In the genomic region with DNA sequence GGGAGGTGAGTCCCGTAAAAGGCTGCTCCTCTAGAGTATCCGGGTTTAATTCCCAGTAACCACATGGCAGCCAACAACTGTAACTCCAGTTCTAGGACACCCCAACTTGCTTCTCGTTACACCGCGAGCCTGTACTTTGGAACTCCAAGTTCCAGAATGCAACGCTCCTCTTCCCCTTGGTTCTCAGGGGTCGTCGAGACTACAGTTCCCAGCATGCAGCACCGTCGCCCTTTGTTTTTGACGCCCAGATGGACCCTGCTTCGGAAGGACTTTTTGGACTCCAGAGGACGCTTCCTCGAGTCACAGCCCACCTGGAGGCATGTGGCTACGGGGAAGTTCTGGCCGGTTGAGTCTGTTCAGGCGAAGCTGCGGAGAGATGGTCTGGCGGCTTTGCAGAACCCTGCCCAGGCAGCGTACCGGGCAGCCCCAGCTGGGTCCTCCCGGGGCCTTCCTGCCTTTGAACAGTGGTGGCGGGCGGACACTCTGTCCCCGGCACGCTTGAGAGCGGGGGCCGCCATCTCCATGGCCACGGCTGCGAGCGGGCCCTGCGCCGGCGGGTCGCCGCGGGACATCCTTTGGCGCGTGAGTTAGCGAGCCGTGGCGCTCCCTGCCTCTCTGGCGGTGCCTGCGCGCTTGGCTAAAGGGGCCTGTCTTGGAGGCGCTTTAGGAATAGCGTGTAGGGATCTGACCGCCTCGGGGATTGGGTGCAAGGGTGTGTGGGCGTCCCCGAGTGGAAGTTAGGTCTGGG, we compare ENCODE assay signal across 8 mouse cellular contexts. TPM values are rescaled to one million over a fixed set of nuclear protein-coding genes. Genes with fewer than 3 reads are reported as not detected.
A peak's percentile ranks its signal among the peaks of the same experiment; 100 is the strongest.
DNase-seq lines count a peak whose midpoint lies in the region; ATAC-seq and TF ChIP-seq lines count a peak whose summit lies in the region.

Gene Ndc1, plus strand, starts transcription at position 218 of the 748 bp plus-strand sequence.

- WGBS in forebrain, embryonic 16.5 days, result under 1% methylated on average over 51 of the region's 51 CpGs
- under 1% methylated on average over 51 of the region's 51 CpGs for WGBS in lung, embryonic 14.5 days
- under 1% methylated on average over 51 of the region's 51 CpGs for WGBS in olfactory bulb, adult 2 months
- WGBS in thymus, adult 2 months, result under 1% methylated on average over 51 of the region's 51 CpGs

- in situ Hi-C loops in ES-E14 (cut with MboI; ENCODE audit: low sequenced_read_pairs in 2 of 2, unreplicated experiment in 2 of 2), result loop anchor here in 1 of 2 experiments (25.0 kb wide), 1 partner anchor 555 kb away; the partner anchor contains the start of gene Acot11

- H3K27ac ChIP-seq in ES-E14 (ENCODE audit: insufficient read depth, low read depth, low read length, poor library complexity, severe bottlenecking), result peak within 1 kb of the TSS; percentile 59
- peak within 1 kb of the TSS; percentile 90 for H3K27ac ChIP-seq in forebrain, embryonic 16.5 days (ENCODE audit: low read length)
- H3K27ac ChIP-seq in layer of hippocampus, adult 2 months, result peak within 1 kb of the TSS; percentile 98
- peak within 1 kb of the TSS; percentile 90 for H3K27ac ChIP-seq in lung, embryonic 14.5 days (ENCODE audit: low read depth)
- H3K27ac ChIP-seq in olfactory bulb, adult 2 months (ENCODE audit: insufficient read depth, low read depth, low read length), result peak within 1 kb of the TSS; percentile 95
- peak within 1 kb of the TSS; percentile 20; the same call in 1 of the 2 replicates for H3K27ac ChIP-seq in thymus, adult 2 months (ENCODE audit: control insufficient read depth, insufficient read depth, low read length)

- peak; percentile 98 for ATAC-seq in forebrain, embryonic 16.5 days
- peak; percentile 98 for ATAC-seq in lung, embryonic 14.5 days (ENCODE audit: insufficient read depth)

- H3K4me2 ChIP-seq in forebrain, embryonic 16.5 days (ENCODE audit: low read length), result peak within 1 kb of the TSS; percentile 59
- H3K4me2 ChIP-seq in lung, embryonic 14.5 days, result peak within 1 kb of the TSS; percentile 87

- intact Hi-C loops in heart, postnatal 36 days (cut with DNase I), result loop anchor here (2.0 to 5.0 kb wide), 3 partner anchors 51 to 190 kb away; partner anchors contain the start of genes Hspb11, Lrrc42, Tceanc2 and Tmem59

- TF ChIP-seq POLR2A in olfactory bulb, adult 2 months (IDR thresholded peaks at IDR 0.05; ENCODE audit: insufficient read depth, low read depth, low read length), result no peak
- TF ChIP-seq POLR2A in thymus, adult 2 months (IDR thresholded peaks at IDR 0.05; ENCODE audit: control insufficient read depth, extremely low read depth, insufficient read depth, low read length, poor library complexity), result 0 out of 2 replicates have a peak, but pooled peaks have one; percentile 39

- H3K36me3 ChIP-seq in ES-E14 (ENCODE audit: control insufficient read depth, insufficient read depth, low read length, poor library complexity, severe bottlenecking), result peaks cover 6% of the 10 kb centered on the region
- peaks cover 2% of the 10 kb centered on the region for H3K36me3 ChIP-seq in forebrain, embryonic 16.5 days (ENCODE audit: control insufficient read depth, insufficient read depth)
- peaks cover 31% of the 10 kb centered on the region for H3K36me3 ChIP-seq in lung, embryonic 14.5 days (ENCODE audit: insufficient read depth)
- H3K36me3 ChIP-seq in thymus, adult 2 months (ENCODE audit: control insufficient read depth, insufficient read depth, low read length), result peaks cover 3% of the 10 kb centered on the region; the same call in 1 of the 2 replicates

- peak; percentile 75 for DNase-seq in ES-E14 (ENCODE audit: low read depth, low spot score)
- DNase-seq in cerebellum, adult 11-12 months, result peak; percentile 76
- DNase-seq in heart, postnatal 36 days, result peak; percentile 82 to 93
- peak; percentile 83 to 87 for DNase-seq in layer of hippocampus, adult 2 months (ENCODE audit: low spot score in 2 of 2)
- DNase-seq in lung, embryonic 14.5 days, result peak; percentile 95
- DNase-seq in thymus, adult 2 months, result peak; percentile 86

- peak within 1 kb of the TSS; percentile 79 to 88 for H3K4me3 ChIP-seq in ES-E14 (ENCODE audit: insufficient read depth in 1 of 2, low read depth in 1 of 2, low read length in 2 of 2, poor library complexity in 1 of 2, severe bottlenecking in 1 of 2)
- peak within 1 kb of the TSS; percentile 73 for H3K4me3 ChIP-seq in forebrain, embryonic 16.5 days (replicated peaks; ENCODE audit: low read length)
- peak within 1 kb of the TSS; percentile 83 for H3K4me3 ChIP-seq in layer of hippocampus, adult 2 months
- H3K4me3 ChIP-seq in lung, embryonic 14.5 days (ENCODE audit: low read depth, low read length), result peak within 1 kb of the TSS; percentile 75
- H3K4me3 ChIP-seq in olfactory bulb, adult 2 months (ENCODE audit: insufficient read depth, low read depth, low read length), result peak within 1 kb of the TSS; percentile 66
- H3K4me3 ChIP-seq in thymus, adult 2 months (ENCODE audit: control insufficient read depth, insufficient read depth, low read length), result peak within 1 kb of the TSS; percentile 77

- no peaks in the 10 kb centered on the region for H3K27me3 ChIP-seq in forebrain, embryonic 16.5 days (replicated peaks; ENCODE audit: control insufficient read depth, insufficient read depth, low read length)
- H3K27me3 ChIP-seq in lung, embryonic 14.5 days (ENCODE audit: insufficient read depth, low read length), result no peaks in the 10 kb centered on the region
- H3K27me3 ChIP-seq in thymus, adult 2 months (ENCODE audit: control insufficient read depth, insufficient read depth, low read length), result no peaks in the 10 kb centered on the region

- 0 out of 2 replicates have a peak, but pooled peaks have one; percentile 9 for TF ChIP-seq CTCF in layer of hippocampus, adult 2 months (conservative IDR thresholded peaks at IDR 0.05)
- TF ChIP-seq CTCF in lung, embryonic 14.5 days (IDR thresholded peaks at IDR 0.05; ENCODE audit: low read depth), result 0 out of 2 replicates have a peak, but pooled peaks have one; percentile 5
- no peak; the same call in 1 of the 2 replicates for TF ChIP-seq CTCF in olfactory bulb, adult 2 months (IDR thresholded peaks at IDR 0.05; ENCODE audit: insufficient read depth, low read depth, low read length)
- TF ChIP-seq CTCF in thymus, adult 2 months (IDR thresholded peaks at IDR 0.05; ENCODE audit: borderline replicate concordance, control insufficient read depth, extremely low read depth, insufficient read depth, low read length, poor library complexity), result no peak

- H3K4me1 ChIP-seq in ES-E14 (ENCODE audit: control insufficient read depth in 2 of 2, insufficient read depth in 2 of 2, low read length in 2 of 2, poor library complexity in 1 of 2), result peaks cover 4 to 7% of the 10 kb centered on the region in 2 experiments; a peak in 2 of 4 replicates
- H3K4me1 ChIP-seq in forebrain, embryonic 16.5 days (replicated peaks; ENCODE audit: control insufficient read depth, insufficient read depth, low read length), result peaks cover 7% of the 10 kb centered on the region
- H3K4me1 ChIP-seq in lung, embryonic 14.5 days (ENCODE audit: insufficient read depth), result no peaks in the 10 kb centered on the region
- no peaks in the 10 kb centered on the region for H3K4me1 ChIP-seq in olfactory bulb, adult 2 months (ENCODE audit: control insufficient read depth, insufficient read depth, low read length)
- peaks cover 5% of the 10 kb centered on the region for H3K4me1 ChIP-seq in thymus, adult 2 months (replicated peaks; ENCODE audit: control insufficient read depth, insufficient read depth, low read length)

- H3K9me3 ChIP-seq in ES-E14 (ENCODE audit: control insufficient read depth, insufficient read depth, low read depth, low read length), result no peaks in the 10 kb centered on the region
- no peaks in the 10 kb centered on the region for H3K9me3 ChIP-seq in forebrain, embryonic 16.5 days (ENCODE audit: control insufficient read depth, low read length)
- H3K9me3 ChIP-seq in lung, embryonic 14.5 days (ENCODE audit: low read depth, low read length), result no peaks in the 10 kb centered on the region

- peak within 1 kb of the TSS; percentile 88 for H3K9ac ChIP-seq in ES-E14 (ENCODE audit: insufficient read depth, low read depth, low read length, poor library complexity, severe bottlenecking)
- H3K9ac ChIP-seq in forebrain, embryonic 16.5 days (replicated peaks; ENCODE audit: low read depth, low read length), result peak within 1 kb of the TSS; percentile 78
- peak within 1 kb of the TSS; percentile 84 for H3K9ac ChIP-seq in lung, embryonic 14.5 days

TF ChIP-seq in ES-E14, 5 proteins besides CTCF, POLR2A, EP300 and RAD21:
- no peak for TF ChIP-seq MAFK (IDR thresholded peaks at IDR 0.05; ENCODE audit: insufficient read depth, low read depth, low read length)
- TF ChIP-seq ZNF384 (IDR thresholded peaks at IDR 0.05; ENCODE audit: low read depth, low read length), result no peak
- TF ChIP-seq ZC3H11A (IDR thresholded peaks at IDR 0.05; ENCODE audit: borderline replicate concordance, low read depth, low read length), result no peak
- TF ChIP-seq CHD2 (IDR thresholded peaks at IDR 0.05; ENCODE audit: low read depth, low read length), result peak; percentile 27; the same call in 1 of the 2 replicates
- TF ChIP-seq HCFC1 (IDR thresholded peaks at IDR 0.05; ENCODE audit: borderline replicate concordance, insufficient read depth, low read length), result peak; percentile 99

RNA-seq across cellular contexts. Expression of gene Ndc1, which starts in this region (rescaled TPM):
- total RNA-seq in ES-E14 (2012; rRNA removed), result 102 and 188 TPM in 2 replicates
- 19.9 and 21.9 TPM in 2 replicates for polyA plus RNA-seq in forebrain, embryonic 16.5 days (2015; fragmentation: Nextera tagmentation; extraction: Ambion mirVana)
- total RNA-seq in heart, postnatal 36 days (2021), result 10 to 100 TPM; 10.4 to 11.9 TPM
- total RNA-seq in layer of hippocampus, adult 2 months (2021), result 10 to 100 TPM; 11.7 to 11.8 TPM
- polyA plus RNA-seq in lung, embryonic 14.5 days (2014; fragmentation: Nextera tagmentation; extraction: Ambion mirVana), result 55.2 and 57.5 TPM in 2 replicates
- not detected in 2 replicates for polyA plus RNA-seq in olfactory bulb, adult 2 months (2012; ENCODE audit: insufficient read depth, insufficient read length, low replicate concordance, missing spikeins)
- polyA plus RNA-seq in thymus, adult 2 months (2012; rRNA removed), result 34.2 and 56.8 TPM in 2 replicates

Comparison
In these comparisons a context has a peak if more than half of its experiments do, and no peak if none do; other contexts are left out.
1. Peak in every context shown above with its lines: DNase-seq, ATAC-seq, H3K4me3 ChIP-seq and H3K27ac ChIP-seq.
2. RNA of gene Ndc1 (polyA plus RNA-seq): 55.2 to 57.5 TPM in lung, embryonic 14.5 days, 34.2 to 56.8 TPM in thymus, adult 2 months and 19.9 to 21.9 TPM in forebrain, embryonic 16.5 days; not detected in olfactory bulb, adult 2 months; every median in the first group is over 10 times any median in the second.
3. H3K27ac ChIP-seq: peak in every context shown above with its lines; median percentile 98 in layer of hippocampus, adult 2 months; 95 in olfactory bulb, adult 2 months; 90 in forebrain, embryonic 16.5 days; 90 in lung, embryonic 14.5 days; 59 in ES-E14; 20 in thymus, adult 2 months.
4. CTCF ChIP-seq: peak in layer of hippocampus, adult 2 months (single experiment) and lung, embryonic 14.5 days (single experiment); none in olfactory bulb, adult 2 months (single experiment) and thymus, adult 2 months (single experiment).